Mouse (Mus musculus): ENCODE results near the gene Retreg1. TPM values are rescaled to one million over a fixed set of nuclear protein-coding genes. Genes with fewer than 3 reads are reported as not detected.

Gene Retreg1
- polyA plus RNA-seq, 1 experiment: 8.3 TPM

DNA sequence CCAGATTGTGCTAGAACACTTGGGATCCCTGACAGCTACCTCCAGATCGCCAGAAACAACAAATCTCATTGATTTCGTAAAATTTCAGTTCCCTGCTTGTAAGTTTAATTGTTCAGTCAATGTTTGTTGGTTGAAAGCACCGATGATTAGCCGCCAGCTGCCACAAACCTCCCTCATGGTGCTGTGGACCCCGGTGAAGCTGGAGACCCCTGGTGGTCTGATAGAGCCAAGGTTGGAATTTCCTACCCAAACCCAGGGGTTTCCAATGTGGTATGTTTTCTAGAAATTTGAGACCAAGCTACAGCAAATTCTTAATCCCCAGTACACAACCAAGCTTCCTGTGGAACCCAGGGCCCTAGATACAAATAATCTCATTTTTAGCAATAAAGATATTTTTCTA lies 41.3 kb upstream of the Retreg1 start:
- no peak for DNase-seq
- no peaks in the 10 kb centered on the region for H3K36me3 ChIP-seq (ENCODE audit: control insufficient read depth, insufficient read depth, low read length)
- H3K27me3 ChIP-seq (ENCODE audit: control insufficient read depth, insufficient read depth, low read length): no peaks in the 10 kb centered on the region
- H3K27ac ChIP-seq (ENCODE audit: control insufficient read depth, insufficient read depth, low read length): no peak overlapping the region
- WGBS: 96% methylated on average over 5 of the region's 5 CpGs
- no peak overlapping the region for H3K4me3 ChIP-seq (ENCODE audit: control insufficient read depth, insufficient read depth, low read length)
- TF ChIP-seq CTCF (IDR thresholded peaks at IDR 0.05; ENCODE audit: borderline replicate concordance, control insufficient read depth, extremely low read depth, insufficient read depth, low read length, poor library complexity) (no peak), POLR2A (IDR thresholded peaks at IDR 0.05; ENCODE audit: control insufficient read depth, extremely low read depth, insufficient read depth, low read length, poor library complexity) (no peak)
- no peaks in the 10 kb centered on the region for H3K4me1 ChIP-seq (replicated peaks; ENCODE audit: control insufficient read depth, insufficient read depth, low read length)

DNA sequence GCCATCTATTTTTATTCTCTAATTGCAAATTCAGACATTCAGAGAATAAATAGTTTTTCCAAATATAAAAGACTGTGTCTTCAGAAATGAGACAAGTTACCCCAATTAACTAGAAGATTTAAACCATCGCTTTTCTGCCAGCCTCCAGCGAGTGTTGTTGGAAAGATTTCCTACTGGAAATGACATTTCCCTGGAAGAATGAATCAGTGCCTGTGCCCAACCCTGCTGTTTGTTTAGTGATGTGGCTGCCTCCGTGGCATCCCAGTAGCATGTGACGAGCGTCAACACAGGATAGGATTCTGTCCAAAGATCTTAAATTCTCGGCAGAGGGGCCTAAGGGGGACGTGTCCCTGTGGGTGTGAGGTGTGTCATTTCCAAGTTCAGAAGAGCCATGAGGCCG lies 40.8 kb upstream of the Retreg1 start:
- H3K27ac ChIP-seq (ENCODE audit: control insufficient read depth, insufficient read depth, low read length): no peak overlapping the region
- H3K36me3 ChIP-seq (ENCODE audit: control insufficient read depth, insufficient read depth, low read length): no peaks in the 10 kb centered on the region
- no peak for DNase-seq
- 94% methylated on average over 8 of the region's 8 CpGs for WGBS
- no peak for TF ChIP-seq POLR2A (IDR thresholded peaks at IDR 0.05; ENCODE audit: control insufficient read depth, extremely low read depth, insufficient read depth, low read length, poor library complexity)
- no peak for TF ChIP-seq CTCF (IDR thresholded peaks at IDR 0.05; ENCODE audit: borderline replicate concordance, control insufficient read depth, extremely low read depth, insufficient read depth, low read length, poor library complexity)
- H3K27me3 ChIP-seq (ENCODE audit: control insufficient read depth, insufficient read depth, low read length): no peaks in the 10 kb centered on the region
- H3K4me3 ChIP-seq (ENCODE audit: control insufficient read depth, insufficient read depth, low read length): no peak overlapping the region
- no peaks in the 10 kb centered on the region for H3K4me1 ChIP-seq (replicated peaks; ENCODE audit: control insufficient read depth, insufficient read depth, low read length)

DNA sequence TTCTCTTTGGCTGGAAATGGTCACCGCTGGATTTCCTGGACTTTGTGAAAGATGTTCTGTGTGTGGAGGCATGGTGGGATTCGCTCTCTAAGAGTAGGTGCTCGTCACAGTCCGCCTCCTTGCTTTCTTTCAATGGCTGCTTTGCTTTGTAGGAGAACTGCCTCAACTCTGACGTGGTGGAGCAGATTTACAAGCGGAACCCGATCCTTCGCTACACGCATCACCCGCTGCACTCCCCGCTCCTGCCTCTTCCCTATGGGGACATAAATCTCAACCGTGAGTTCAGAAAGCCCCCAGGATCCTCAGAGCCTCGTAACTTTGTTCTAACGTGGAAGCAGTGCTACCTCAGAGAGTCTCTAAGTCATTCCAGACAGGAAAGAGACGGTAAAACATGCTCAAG lies 39.9 kb upstream of the Retreg1 start:
- DNase-seq: no peak
- Histone ChIP-seq H3K27me3 (ENCODE audit: control insufficient read depth, insufficient read depth, low read length) (no peaks in the 10 kb centered on the region), H3K4me3 (ENCODE audit: control insufficient read depth, insufficient read depth, low read length) (no peak overlapping the region), H3K36me3 (ENCODE audit: control insufficient read depth, insufficient read depth, low read length) (no peaks in the 10 kb centered on the region), H3K27ac (ENCODE audit: control insufficient read depth, insufficient read depth, low read length) (no peak overlapping the region), H3K4me1 (replicated peaks; ENCODE audit: control insufficient read depth, insufficient read depth, low read length) (no peaks in the 10 kb centered on the region)
- TF ChIP-seq POLR2A (IDR thresholded peaks at IDR 0.05; ENCODE audit: control insufficient read depth, extremely low read depth, insufficient read depth, low read length, poor library complexity) (no peak), CTCF (IDR thresholded peaks at IDR 0.05; ENCODE audit: borderline replicate concordance, control insufficient read depth, extremely low read depth, insufficient read depth, low read length, poor library complexity) (no peak)
- 94% methylated on average over 15 of the region's 15 CpGs for WGBS

DNA sequence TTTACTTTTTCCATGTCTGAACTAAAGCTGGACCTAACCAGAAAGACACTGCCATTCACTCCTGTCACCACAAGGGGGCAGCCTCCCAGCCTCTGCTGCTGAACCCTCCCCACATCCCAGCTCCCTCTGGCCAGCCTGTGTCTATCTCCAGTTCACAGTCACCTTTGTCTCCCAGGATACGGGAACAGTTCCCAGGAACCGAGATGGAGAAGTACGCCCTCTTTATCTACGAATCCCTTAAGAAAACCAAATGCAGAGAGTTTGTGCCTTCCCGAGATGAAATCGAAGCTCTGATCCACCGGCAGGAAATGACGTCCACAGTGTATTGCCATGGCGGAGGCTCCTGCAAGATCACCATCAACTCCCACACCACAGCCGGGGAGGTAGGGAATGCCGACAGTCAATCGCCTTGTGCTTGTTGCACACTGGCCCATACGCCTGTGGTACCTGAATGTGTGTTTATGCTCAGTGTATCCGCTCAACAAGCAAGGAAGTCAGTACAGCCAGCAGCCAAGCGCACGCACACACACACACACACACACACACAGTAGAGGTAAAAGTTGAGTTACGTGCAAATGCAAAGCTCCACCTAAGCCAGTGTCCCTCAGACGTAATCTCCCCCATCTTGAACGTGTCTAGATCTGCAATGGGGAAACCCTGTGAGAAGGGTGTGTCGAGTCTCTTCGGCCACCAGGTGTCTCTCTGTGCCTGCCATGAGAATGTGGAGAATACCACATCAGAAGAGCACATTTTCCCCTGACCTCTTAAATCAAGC lies 37.5 kb upstream of the Retreg1 start:
- WGBS: 75% methylated on average over 21 of the region's 21 CpGs
- peak; percentile 72 for DNase-seq
- Histone ChIP-seq H3K27ac (ENCODE audit: control insufficient read depth, insufficient read depth, low read length) (no peak overlapping the region), H3K4me3 (ENCODE audit: control insufficient read depth, insufficient read depth, low read length) (no peak overlapping the region), H3K4me1 (replicated peaks; ENCODE audit: control insufficient read depth, insufficient read depth, low read length) (no peaks in the 10 kb centered on the region), H3K27me3 (ENCODE audit: control insufficient read depth, insufficient read depth, low read length) (no peaks in the 10 kb centered on the region), H3K36me3 (ENCODE audit: control insufficient read depth, insufficient read depth, low read length) (no peaks in the 10 kb centered on the region)
- TF ChIP-seq POLR2A (IDR thresholded peaks at IDR 0.05; ENCODE audit: control insufficient read depth, extremely low read depth, insufficient read depth, low read length, poor library complexity) (no peak), CTCF (IDR thresholded peaks at IDR 0.05; ENCODE audit: borderline replicate concordance, control insufficient read depth, extremely low read depth, insufficient read depth, low read length, poor library complexity) (peak; percentile 85)

- Histone ChIP-seq H3K4me1 (replicated peaks; ENCODE audit: control insufficient read depth, insufficient read depth, low read length) (no peaks in the 10 kb centered on the region), H3K4me3 (ENCODE audit: control insufficient read depth, insufficient read depth, low read length) (no peak overlapping the region), H3K27me3 (ENCODE audit: control insufficient read depth, insufficient read depth, low read length) (no peaks in the 10 kb centered on the region), H3K36me3 (ENCODE audit: control insufficient read depth, insufficient read depth, low read length) (0 out of 2 replicates have a peak, but pooled peaks cover 3% of the 10 kb centered on the region), H3K27ac (ENCODE audit: control insufficient read depth, insufficient read depth, low read length) (no peak overlapping the region)
- no peak for TF ChIP-seq POLR2A (IDR thresholded peaks at IDR 0.05; ENCODE audit: control insufficient read depth, extremely low read depth, insufficient read depth, low read length, poor library complexity)
- no peak for TF ChIP-seq CTCF (IDR thresholded peaks at IDR 0.05; ENCODE audit: borderline replicate concordance, control insufficient read depth, extremely low read depth, insufficient read depth, low read length, poor library complexity)
- DNase-seq: no peak
- 97% methylated on average over 17 of the region's 17 CpGs for WGBS
These were observed 36.6 kb upstream of the Retreg1 start for GRCm38 (mm10) chr15:25806363-25806762.

DNA sequence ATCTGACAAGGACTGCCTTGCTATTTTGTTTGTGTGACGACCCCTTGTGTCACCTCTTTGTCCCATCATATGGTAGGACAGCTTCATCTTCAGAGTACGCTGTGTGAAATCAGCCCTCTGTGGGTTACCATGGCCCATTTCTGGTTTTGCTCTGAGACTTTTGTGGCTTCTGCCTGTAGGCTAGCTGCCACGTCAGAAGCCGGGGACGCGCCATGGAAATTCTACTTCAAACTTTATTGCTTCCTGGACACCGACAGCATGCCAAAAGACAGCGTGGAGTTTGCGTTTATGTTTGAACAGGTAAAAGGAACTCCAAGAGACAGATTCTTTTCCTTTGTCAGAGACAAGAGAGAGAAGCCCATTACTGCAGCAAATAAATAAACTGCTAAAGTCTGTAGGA lies 36.1 kb upstream of the Retreg1 start:
- no peak for TF ChIP-seq POLR2A (IDR thresholded peaks at IDR 0.05; ENCODE audit: control insufficient read depth, extremely low read depth, insufficient read depth, low read length, poor library complexity)
- TF ChIP-seq CTCF (IDR thresholded peaks at IDR 0.05; ENCODE audit: borderline replicate concordance, control insufficient read depth, extremely low read depth, insufficient read depth, low read length, poor library complexity): no peak
- Histone ChIP-seq H3K36me3 (ENCODE audit: control insufficient read depth, insufficient read depth, low read length) (0 out of 2 replicates have a peak, but pooled peaks cover 3% of the 10 kb centered on the region), H3K4me1 (replicated peaks; ENCODE audit: control insufficient read depth, insufficient read depth, low read length) (peaks cover 1% of the 10 kb centered on the region; the same call in 1 of the 2 replicates), H3K27me3 (ENCODE audit: control insufficient read depth, insufficient read depth, low read length) (no peaks in the 10 kb centered on the region), H3K27ac (ENCODE audit: control insufficient read depth, insufficient read depth, low read length) (no peak overlapping the region), H3K4me3 (ENCODE audit: control insufficient read depth, insufficient read depth, low read length) (no peak overlapping the region)
- WGBS: 91% methylated on average over 9 of the region's 9 CpGs
- no peak for DNase-seq
